ENCODE assay signal across 8 mouse cellular contexts in genomic region chrX:83875389-83875788, GRCm38 (mm10).
DNase-seq lines count a peak whose midpoint lies in the region; TF ChIP-seq lines count a peak whose summit lies in the region.
"Not testable (repeated sequence)": the region's sequence is repeated elsewhere in the genome, so short reads cannot be mapped to it uniquely, and the experiment has no call there.

No protein-coding gene starts in this region.

- H3K27ac ChIP-seq in left cerebral cortex, adult 2 months: not testable (repeated sequence)

- intact Hi-C loops in left cerebral cortex, adult 2 months (cut with DNase I): not testable (repeated sequence)

- peak; percentile 33 for TF ChIP-seq CTCF in left cerebral cortex, adult 2 months (IDR thresholded peaks at IDR 0.05)

- DNase-seq in MEL-GATA-1-ER (ENCODE audit: extremely low read depth, low read depth): peak; percentile 24
- peak; percentile 4 for DNase-seq in brain, adult 2 months (ENCODE audit: low read depth, low spot score)
- peak; percentile 1 for DNase-seq in embryo, embryonic 11 days
- DNase-seq in heart, adult 8-10 months (ENCODE audit: low spot score): peak; percentile 1
- DNase-seq in kidney, adult 9 months: peak; percentile 22
- peak in 1 of 2 experiments; percentile 28 for DNase-seq in left cerebral cortex, adult 2 months (ENCODE audit: extremely low spot score in 1 of 2, low spot score in 2 of 2)
- peak; percentile 24 for DNase-seq in lung, postnatal 36 days
- DNase-seq in testis, postnatal 10 days (ENCODE audit: low spot score): peak; percentile 58

- H3K4me3 ChIP-seq in left cerebral cortex, adult 2 months: not testable (repeated sequence)
